Mouse (Mus musculus) forebrain, embryonic 12.5 days (tissue): ENCODE results near the gene Atp6v1g2. TPM values are rescaled to one million over a fixed set of nuclear protein-coding genes. Genes with fewer than 3 reads are reported as not detected.

Source experiments
- ATAC-seq: fragments of 200-750 bp; cut with Nextera tagmentation; 2 replicates; pipeline ENCODE4 v1.8.0; 2017; ENCODE audit warnings: moderate TSS enrichment; ENCODE audit not compliant: low FRiP score
- H3K27ac ChIP-seq: fragments of 300-500 bp; sonication (generic); 2 replicates; pipeline ENCODE4 v1.5.1; 2016; ENCODE audit warnings: mild to moderate bottlenecking
- H3K27me3 ChIP-seq: fragments of 300-500 bp; sonication (generic); 2 replicates; pipeline ENCODE4 v1.6.1; 2016; ENCODE audit warnings: mild to moderate bottlenecking
- H3K36me3 ChIP-seq: fragments of 300-500 bp; sonication (generic); replicated peaks from 2 replicates; pipeline ENCODE4 v1.6.1; 2016; ENCODE audit warnings: mild to moderate bottlenecking
- H3K4me1 ChIP-seq: fragments of 300-500 bp; sonication (generic); 2 replicates; pipeline ENCODE4 v1.6.1; 2016
- H3K4me2 ChIP-seq: fragments of 300-500 bp; sonication (generic); 2 replicates; pipeline ENCODE4 v1.6.1; 2016; ENCODE audit warnings: mild to moderate bottlenecking, moderate library complexity
- H3K4me3 ChIP-seq: fragments of 300-500 bp; sonication (generic); replicated peaks from 2 replicates; pipeline ENCODE4 v1.5.1; 2016; ENCODE audit warnings: mild to moderate bottlenecking
- H3K9ac ChIP-seq: fragments of 300-500 bp; sonication (generic); 2 replicates; pipeline ENCODE4 v1.6.1; 2016; ENCODE audit warnings: mild to moderate bottlenecking
- H3K9me3 ChIP-seq: fragments of 300-500 bp; sonication (generic); 2 replicates; pipeline ENCODE4 v1.6.1; 2016
- WGBS: fragments of 180-500 bp; shearing (Covaris S2); methylation state at CpG from one replicate; pipeline ENCODE4 v1.1.7; 2016; 5-methylcytosine and 5-hydroxymethylcytosine counted together
- polyA plus RNA-seq: library from polyadenylated mRNA; unstranded; fragments of >200 nt; fragmentation: Nextera tagmentation; extraction: Ambion mirVana; gene quantifications from 2 replicates; pipeline ENCODE4 v1.2.1, GENCODE M21; 2016

Gene Atp6v1g2
- polyA plus RNA-seq, 1 experiment from 2014 or later = 17.3 TPM

DNA sequence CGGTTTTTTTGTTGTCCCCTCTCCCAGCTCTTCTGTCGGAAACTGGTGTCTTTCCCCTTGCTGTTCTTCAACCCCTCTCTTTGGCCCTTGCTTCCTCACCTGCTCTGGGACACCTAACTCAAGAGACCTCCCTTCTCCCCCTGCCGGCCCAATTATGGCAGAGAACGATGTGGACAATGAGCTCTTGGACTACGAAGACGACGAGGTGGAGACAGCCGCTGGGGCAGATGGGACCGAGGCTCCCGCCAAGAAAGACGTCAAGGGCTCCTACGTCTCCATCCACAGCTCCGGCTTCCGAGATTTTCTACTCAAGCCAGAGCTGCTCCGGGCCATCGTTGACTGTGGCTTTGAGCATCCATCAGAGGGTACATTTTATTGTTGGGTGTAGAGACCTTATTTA lies 9.6 kb downstream of the Atp6v1g2 start:
- ATAC-seq = no peak
- Histone ChIP-seq H3K27ac (peak overlapping the region; percentile 98), H3K4me3 (peak overlapping the region; percentile 98), H3K9ac (peak overlapping the region; percentile 100), H3K27me3 (no peaks in the 10 kb centered on the region), H3K4me2 (peak overlapping the region; percentile 79), H3K9me3 (no peaks in the 10 kb centered on the region), H3K4me1 (peaks cover 49% of the 10 kb centered on the region), H3K36me3 (peaks cover 50% of the 10 kb centered on the region)
- 5% methylated on average over 16 of the region's 16 CpGs for WGBS

DNA sequence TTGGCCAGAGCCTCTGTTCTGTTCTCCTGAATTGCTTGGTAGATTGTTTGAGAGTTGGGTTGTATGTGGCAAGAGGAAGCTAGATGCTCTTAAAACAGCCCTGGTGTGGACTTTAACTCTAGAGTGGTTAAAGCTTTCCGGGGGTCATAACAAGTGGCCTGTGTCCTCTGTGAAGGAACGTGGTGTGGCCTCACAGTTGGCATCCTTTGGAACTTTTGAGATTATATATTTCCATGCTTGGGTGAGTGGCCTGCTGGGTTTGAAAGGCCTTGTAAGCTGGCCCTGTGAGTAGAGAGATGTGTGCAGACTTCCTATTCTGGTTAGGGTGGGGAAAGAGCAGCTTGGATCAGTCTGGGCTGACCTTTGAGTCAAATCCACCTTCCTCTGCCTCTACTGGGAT lies 11.5 kb downstream of the Atp6v1g2 start:
- Histone ChIP-seq H3K36me3 (peaks cover 69% of the 10 kb centered on the region), H3K4me1 (peaks cover 48% of the 10 kb centered on the region), H3K9me3 (no peaks in the 10 kb centered on the region), H3K27ac (no peak overlapping the region), H3K4me2 (peak overlapping the region; percentile 79), H3K9ac (peak overlapping the region; percentile 100), H3K27me3 (no peaks in the 10 kb centered on the region), H3K4me3 (peak overlapping the region; percentile 98)
- ATAC-seq = no peak
- 82% methylated on average over 2 of the region's 2 CpGs for WGBS

GRCm38 (mm10) chr17:35245731-35246623 lies 12.5 kb downstream of the Atp6v1g2 start:
- no peak overlapping the region for H3K27ac ChIP-seq
- no peaks in the 10 kb centered on the region for H3K27me3 ChIP-seq
- H3K4me1 ChIP-seq = peaks cover 38% of the 10 kb centered on the region
- ATAC-seq = no peak
- peak overlapping the region; percentile 98 for H3K4me3 ChIP-seq
- H3K36me3 ChIP-seq = peaks cover 79% of the 10 kb centered on the region
- 80% methylated on average over 15 of the region's 15 CpGs for WGBS
- peak overlapping the region; percentile 38; the same call in 1 of the 2 replicates for H3K9ac ChIP-seq
- no peaks in the 10 kb centered on the region for H3K9me3 ChIP-seq
- peak overlapping the region; percentile 79 for H3K4me2 ChIP-seq

DNA sequence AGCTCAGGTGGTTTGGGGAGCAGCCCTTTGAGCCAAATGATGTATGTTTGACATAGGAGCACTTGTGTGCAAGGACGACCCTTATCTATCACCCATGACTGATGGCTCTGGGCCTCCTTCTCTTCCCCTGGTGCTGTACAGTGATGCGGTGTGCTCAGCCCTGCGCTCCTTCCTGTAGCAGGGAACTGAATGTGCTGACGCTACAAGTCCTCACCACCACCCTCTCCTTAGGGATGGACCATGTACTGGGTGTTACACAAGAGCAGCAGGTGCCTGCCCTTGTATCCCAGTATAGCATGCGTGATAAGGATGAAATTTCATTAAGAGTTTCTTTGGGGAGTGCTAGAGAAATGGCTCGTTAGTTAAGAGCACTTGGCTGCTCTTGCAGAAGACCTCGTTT lies 13.7 kb downstream of the Atp6v1g2 start:
- peaks cover 38% of the 10 kb centered on the region for H3K4me1 ChIP-seq
- H3K27me3 ChIP-seq = no peaks in the 10 kb centered on the region
- 0 out of 2 replicates have a peak overlapping the region, but pooled peaks have one; percentile 7 for H3K4me3 ChIP-seq
- H3K9ac ChIP-seq = 0 out of 2 replicates have a peak overlapping the region, but pooled peaks have one; percentile 21
- H3K36me3 ChIP-seq = peaks cover 88% of the 10 kb centered on the region
- H3K9me3 ChIP-seq = no peaks in the 10 kb centered on the region
- H3K27ac ChIP-seq = no peak overlapping the region
- no peak for ATAC-seq
- whole genome bisulfite sequencing = 91% methylated on average over 7 of the region's 7 CpGs
- no peak overlapping the region for H3K4me2 ChIP-seq

GRCm38 (mm10) chr17:35248986-35249385 lies 15.5 kb downstream of the Atp6v1g2 start:
- Histone ChIP-seq H3K36me3 (peaks cover 98% of the 10 kb centered on the region), H3K27me3 (no peaks in the 10 kb centered on the region), H3K4me3 (no peak overlapping the region), H3K9me3 (no peaks in the 10 kb centered on the region), H3K27ac (no peak overlapping the region), H3K4me2 (no peak overlapping the region), H3K9ac (no peak overlapping the region), H3K4me1 (peaks cover 30% of the 10 kb centered on the region)
- 93% methylated on average over 14 of the region's 14 CpGs for WGBS
- no peak for ATAC-seq

DNA sequence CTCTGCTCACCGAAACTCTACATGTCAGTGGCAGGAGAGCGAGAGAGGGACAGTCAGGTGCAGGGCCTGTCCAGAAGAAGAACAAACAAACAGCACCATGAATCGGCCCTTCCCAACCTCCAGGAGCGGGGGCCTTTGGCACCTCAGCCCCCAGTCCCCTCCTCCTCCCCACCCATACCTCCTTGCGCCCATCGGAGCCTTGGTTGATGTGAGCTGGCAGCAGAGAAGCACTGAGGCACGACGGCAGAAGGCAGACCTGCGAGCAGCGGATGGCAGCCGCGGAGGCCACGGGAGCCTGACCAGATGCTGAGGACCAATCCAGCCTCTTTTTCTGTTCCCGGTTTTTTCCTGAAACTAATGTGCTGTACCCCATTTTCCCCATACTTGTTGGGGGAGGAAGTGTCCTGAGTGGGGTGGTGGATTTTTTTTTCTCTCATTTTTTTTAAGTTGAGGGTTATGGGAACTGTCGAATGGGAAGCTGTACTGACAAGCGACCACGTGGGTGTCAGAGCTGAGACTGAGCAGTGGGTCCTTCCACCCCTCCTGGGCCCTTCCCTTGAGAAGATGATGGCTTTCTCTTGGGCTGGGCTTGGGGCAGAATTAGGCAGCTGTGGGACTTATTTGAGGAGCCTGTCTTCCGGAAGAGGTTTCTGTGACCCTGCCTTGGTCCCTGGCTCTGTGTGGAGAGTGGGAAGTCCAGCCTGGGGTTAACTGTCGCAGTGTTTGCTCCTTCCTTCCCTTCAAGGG lies 16.2 kb downstream of the Atp6v1g2 start:
- no peak for ATAC-seq
- no peak overlapping the region for H3K27ac ChIP-seq
- peaks cover 98% of the 10 kb centered on the region for H3K36me3 ChIP-seq
- H3K9me3 ChIP-seq = no peaks in the 10 kb centered on the region
- no peak overlapping the region for H3K9ac ChIP-seq
- peaks cover 24% of the 10 kb centered on the region for H3K4me1 ChIP-seq
- H3K27me3 ChIP-seq = no peaks in the 10 kb centered on the region
- WGBS = 91% methylated on average over 19 of the region's 19 CpGs
- no peak overlapping the region for H3K4me3 ChIP-seq
- no peak overlapping the region for H3K4me2 ChIP-seq

DNA sequence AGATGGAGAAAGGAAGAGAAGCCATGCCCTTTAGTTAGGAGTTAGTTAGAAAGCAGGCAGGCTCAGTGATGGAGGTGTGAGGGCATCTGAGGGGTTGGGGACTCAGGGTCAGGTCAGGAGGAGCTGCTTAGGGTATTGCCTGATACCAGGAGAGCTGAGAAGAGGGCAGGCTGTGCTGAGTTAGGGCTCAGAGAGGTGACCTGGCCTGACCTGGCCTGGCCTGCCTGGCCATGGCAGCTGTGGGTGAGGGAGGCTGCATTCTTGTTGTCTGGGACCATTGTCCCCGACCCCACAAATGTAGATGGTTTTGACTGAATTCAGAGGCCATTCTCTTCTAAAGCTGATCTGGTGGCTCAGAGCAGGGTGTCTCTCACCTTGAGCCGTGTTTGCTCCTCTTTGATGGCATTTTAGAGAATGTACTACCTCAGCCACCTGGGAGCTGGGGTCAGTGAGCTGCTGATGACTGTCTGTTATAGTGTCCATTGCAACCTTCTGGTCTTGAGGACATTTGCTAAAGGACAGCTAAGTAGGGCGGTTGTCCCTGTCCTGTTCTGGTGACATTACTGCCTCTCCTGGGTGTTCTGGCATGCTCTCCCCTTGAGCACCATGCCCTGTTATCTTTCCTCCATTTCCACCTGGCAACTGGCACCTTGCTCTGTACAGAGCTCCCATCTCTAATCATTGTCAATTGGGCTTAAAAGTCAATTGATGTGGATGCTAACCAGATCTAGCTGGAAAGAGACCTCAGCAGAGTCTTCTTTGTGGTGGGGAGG lies 17.1 kb downstream of the Atp6v1g2 start:
- Histone ChIP-seq H3K9ac (no peak overlapping the region), H3K9me3 (no peaks in the 10 kb centered on the region), H3K4me2 (no peak overlapping the region), H3K27ac (peak overlapping the region; percentile 13; the same call in 1 of the 2 replicates), H3K4me1 (peaks cover 15% of the 10 kb centered on the region), H3K4me3 (no peak overlapping the region), H3K36me3 (peaks cover 92% of the 10 kb centered on the region), H3K27me3 (no peaks in the 10 kb centered on the region)
- WGBS = 92% methylated on average over 3 of the region's 3 CpGs
- no peak for ATAC-seq

DNA sequence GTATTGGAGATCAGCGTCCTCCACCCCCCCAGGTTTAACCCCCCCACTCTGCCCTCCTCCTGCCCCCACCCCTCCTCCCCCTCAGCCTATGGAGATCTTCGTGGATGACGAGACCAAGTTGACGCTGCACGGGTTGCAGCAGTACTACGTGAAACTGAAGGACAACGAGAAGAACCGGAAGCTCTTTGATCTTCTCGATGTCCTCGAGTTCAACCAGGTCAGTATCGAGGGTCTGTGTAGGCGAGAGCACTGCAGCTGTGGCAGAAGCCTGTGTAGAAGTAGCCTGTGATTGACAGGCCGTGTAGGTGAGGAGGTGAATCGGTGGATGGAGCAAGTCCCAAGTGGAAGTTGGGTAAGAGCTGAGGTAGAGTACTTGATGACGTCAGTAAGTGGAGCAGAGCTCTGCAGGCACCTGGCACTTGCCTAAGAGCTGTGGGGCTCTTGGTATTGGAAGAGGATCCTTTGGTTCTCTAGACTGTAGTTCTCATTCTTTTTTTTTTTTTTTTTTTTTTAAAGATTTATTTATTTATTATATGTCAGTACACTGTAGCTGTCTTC lies 17.8 kb downstream of the Atp6v1g2 start:
- Histone ChIP-seq H3K9ac (no peak overlapping the region), H3K36me3 (peaks cover 85% of the 10 kb centered on the region), H3K4me2 (no peak overlapping the region), H3K27me3 (0 out of 2 replicates have a peak, but pooled peaks cover 3% of the 10 kb centered on the region), H3K9me3 (no peaks in the 10 kb centered on the region), H3K4me3 (no peak overlapping the region), H3K27ac (no peak overlapping the region), H3K4me1 (peaks cover 8% of the 10 kb centered on the region)
- ATAC-seq = no peak
- 90% methylated on average over 15 of the region's 15 CpGs for WGBS

- Histone ChIP-seq H3K9me3 (no peaks in the 10 kb centered on the region), H3K4me2 (no peak overlapping the region), H3K27me3 (0 out of 2 replicates have a peak, but pooled peaks cover 9% of the 10 kb centered on the region), H3K27ac (no peak overlapping the region), H3K4me3 (no peak overlapping the region), H3K36me3 (peaks cover 77% of the 10 kb centered on the region), H3K9ac (no peak overlapping the region), H3K4me1 (peaks cover 2% of the 10 kb centered on the region)
- no peak for ATAC-seq
- 83% methylated on average over 5 of the region's 5 CpGs for WGBS
These were observed 18.5 kb downstream of the Atp6v1g2 start for GRCm38 (mm10) chr17:35251981-35252380.

- H3K4me3 ChIP-seq = no peak overlapping the region
- peaks cover 69% of the 10 kb centered on the region for H3K36me3 ChIP-seq
- peaks cover under 1% of the 10 kb centered on the region; the same call in 1 of the 2 replicates for H3K4me1 ChIP-seq
- H3K9me3 ChIP-seq = no peaks in the 10 kb centered on the region
- H3K9ac ChIP-seq = no peak overlapping the region
- 0 out of 2 replicates have a peak, but pooled peaks cover 11% of the 10 kb centered on the region for H3K27me3 ChIP-seq
- ATAC-seq = no peak
- WGBS = 83% methylated on average over 18 of the region's 18 CpGs
- no peak overlapping the region for H3K4me2 ChIP-seq
- H3K27ac ChIP-seq = no peak overlapping the region
These were observed 19.3 kb downstream of the Atp6v1g2 start for GRCm38 (mm10) chr17:35252619-35253292.
